Mouse (Mus musculus) bone marrow macrophage, adult 2 months (primary cell): ENCODE measurements around the gene Cdkn3.

Experiments
- CTCF ChIP-seq: IDR thresholded peaks from 2 replicates; pipeline ENCODE4 v1.5.1; 2012; ENCODE audit warnings: low read depth, mild to moderate bottlenecking, low read length, moderate library complexity
- POLR2A ChIP-seq: IDR thresholded peaks from 2 replicates; pipeline ENCODE4 v1.6.1; 2012; ENCODE audit warnings: mild to moderate bottlenecking, low read depth, low read length, borderline replicate concordance

- TF ChIP-seq CTCF (no peak), POLR2A (no peak)
These were observed 28.2 kb downstream of the Cdkn3 start for GRCm38 (mm10) chr14:46788505-46788901.
